ENCODE assay signal across 25 mouse cellular contexts in the genomic region with DNA sequence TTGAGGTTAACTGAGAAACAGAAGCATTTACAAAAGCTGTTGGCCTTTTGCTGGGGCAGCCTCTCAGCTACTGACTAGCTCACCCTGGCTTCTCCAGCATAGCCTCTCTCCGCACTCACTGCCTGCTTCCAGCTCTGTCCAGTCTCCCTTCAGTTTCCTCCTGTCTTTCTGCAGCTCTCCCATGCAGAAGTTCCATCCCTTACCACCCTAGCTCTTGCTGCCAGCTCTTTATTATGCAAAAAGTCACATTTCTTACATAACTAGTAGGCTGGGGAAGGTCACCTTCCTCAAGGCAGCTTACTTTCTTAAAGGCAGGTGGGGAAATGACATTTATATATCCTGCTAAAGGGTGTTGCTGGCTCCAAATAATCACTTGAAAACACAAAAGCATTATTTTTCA.
DNase-seq lines count a peak whose midpoint lies in the region; ATAC-seq lines count a peak whose summit lies in the region.
"Had no signal": no experiment of that assay in that cellular context is flagged by ENCODE, and none has a peak within 500 bp of the region (broad histone marks: within the 10 kb centered on the region; RNA-seq: fewer than 3 reads in every experiment).

No protein-coding gene starts in this region.

- 88% methylated on average over 1 of the region's 1 CpGs for WGBS in embryonic facial prominence, embryonic 10.5 days

- H3K9me3 ChIP-seq in embryonic facial prominence, embryonic 10.5 days, result no peaks in the 10 kb centered on the region
- H3K9me3 ChIP-seq: embryonic facial prominence, embryonic 12.5 days; embryonic facial prominence, embryonic 15.5 days; hindbrain, embryonic 10.5 days; hindbrain, embryonic 13.5 days; intestine, embryonic 15.5 days had no signal

- DNase-seq in frontal cortex, postnatal 10 days (ENCODE audit: low spot score in 2 of 2), result no peak
- peak; percentile 57 for DNase-seq in ES-CJ7 (ENCODE audit: low read depth, low spot score)
- peak; percentile 35 for DNase-seq in brain, adult 2 months (ENCODE audit: low read depth, low spot score)
- no peak for DNase-seq in adrenal gland, postnatal 10 days
- DNase-seq in adrenal gland, adult 18-20 months (ENCODE audit: low spot score in 2 of 2), result no peak
- no peak for DNase-seq in embryonic facial prominence, embryonic 10.5 days (ENCODE audit: low spot score)
- DNase-seq: adrenal gland, adult 2 months; adrenal gland, postnatal 25 days; cerebellum, adult 18-20 months; cerebellum, adult 9-10 months; cerebellum, postnatal 14 days; gastrocnemius, postnatal 25 days; kidney, adult 11 months had no signal

- no peaks in the 10 kb centered on the region for H3K36me3 ChIP-seq in embryonic facial prominence, embryonic 10.5 days (replicated peaks)
- H3K36me3 ChIP-seq: embryonic facial prominence, embryonic 12.5 days; embryonic facial prominence, embryonic 15.5 days; G1E; hindbrain, embryonic 10.5 days; hindbrain, embryonic 13.5 days; intestine, embryonic 15.5 days had no signal

- H3K4me3 ChIP-seq in embryonic facial prominence, embryonic 10.5 days, result no peak overlapping the region
- H3K4me3 ChIP-seq: embryonic facial prominence, embryonic 12.5 days; embryonic facial prominence, embryonic 15.5 days; hindbrain, embryonic 10.5 days; hindbrain, embryonic 13.5 days; intestine, embryonic 15.5 days had no signal

- ATAC-seq in frontal cortex, adult (ENCODE audit: low TSS enrichment), result peak; percentile 59
- ATAC-seq in megakaryocyte progenitor cell, adult 5-6 weeks (replicated peaks; ENCODE audit: poor library complexity), result 0 out of 2 replicates have a peak, but pooled peaks have one; percentile 26
- ATAC-seq: activated CD4-positive, CD25-positive, alpha-beta regulatory T cell, adult 4 months; forebrain, embryonic 14.5 days; hindbrain, embryonic 16.5 days; intestine, embryonic 15.5 days; Patski had no signal

- H3K4me1 ChIP-seq in embryonic facial prominence, embryonic 10.5 days, result peaks cover 21% of the 10 kb centered on the region
- H3K4me1 ChIP-seq: intestine, embryonic 15.5 days had no signal

- H3K27ac ChIP-seq in embryonic facial prominence, embryonic 10.5 days (replicated peaks), result no peak overlapping the region
- H3K27ac ChIP-seq: embryonic facial prominence, embryonic 12.5 days; embryonic facial prominence, embryonic 15.5 days; hindbrain, embryonic 10.5 days; hindbrain, embryonic 13.5 days; intestine, embryonic 15.5 days had no signal

- peaks cover 38% of the 10 kb centered on the region for H3K27me3 ChIP-seq in embryonic facial prominence, embryonic 10.5 days (replicated peaks; ENCODE audit: low read depth, poor library complexity, severe bottlenecking)
- H3K27me3 ChIP-seq: intestine, embryonic 15.5 days had no signal

Comparison
In these comparisons a context has a peak if more than half of its experiments do, and no peak if none do; other contexts are left out.
1. DNase-seq: peak in ES-CJ7 (single experiment) and brain, adult 2 months (single experiment); none in frontal cortex, postnatal 10 days (0 of 2), adrenal gland, postnatal 10 days (single experiment), adrenal gland, adult 18-20 months (0 of 2) and embryonic facial prominence, embryonic 10.5 days (single experiment).